Mouse (Mus musculus): Measurements from ENCODE around the gene Yjefn3.
A peak's percentile ranks its signal among the peaks of the same experiment; 100 is the strongest.

The Yjefn3 gene

GRCm38 (mm10) chr8:69880841-69881240, 21.7 kb downstream of the Yjefn3 start:
- no peak for DNase-seq (ENCODE audit: low spot score in 2 of 2)

- DNase-seq (ENCODE audit: low spot score in 2 of 2): no peak
These were observed 22.8 kb downstream of the Yjefn3 start for GRCm38 (mm10) chr8:69879678-69880077.

- DNase-seq (ENCODE audit: low spot score in 2 of 2): no peak
These were observed 24.5 kb downstream of the Yjefn3 start for GRCm38 (mm10) chr8:69877992-69878391.

- no peak for DNase-seq (ENCODE audit: low spot score in 2 of 2)
These were observed 25.1 kb downstream of the Yjefn3 start for GRCm38 (mm10) chr8:69877396-69877795.

GRCm38 (mm10) chr8:69876967-69877366, 25.5 kb downstream of the Yjefn3 start:
- no peak for DNase-seq (ENCODE audit: low spot score in 2 of 2)

GRCm38 (mm10) chr8:69876097-69876496, 26.4 kb downstream of the Yjefn3 start:
- DNase-seq (ENCODE audit: low spot score in 2 of 2): no peak

GRCm38 (mm10) chr8:69874654-69875053, 27.9 kb downstream of the Yjefn3 start:
- DNase-seq (ENCODE audit: low spot score in 2 of 2): no peak

GRCm38 (mm10) chr8:69874155-69874554, 28.4 kb downstream of the Yjefn3 start:
- DNase-seq (ENCODE audit: low spot score in 2 of 2): peak; percentile 72 to 77

- no peak for DNase-seq (ENCODE audit: low spot score in 2 of 2)
These were observed 31.6 kb downstream of the Yjefn3 start for GRCm38 (mm10) chr8:69870907-69871306.

- no peak for DNase-seq (ENCODE audit: low spot score in 2 of 2)
These were observed 32.3 kb downstream of the Yjefn3 start for GRCm38 (mm10) chr8:69870003-69870765.

GRCm38 (mm10) chr8:69867696-69868326, 34.7 kb downstream of the Yjefn3 start:
- no peak for DNase-seq (ENCODE audit: low spot score in 2 of 2)

GRCm38 (mm10) chr8:69864180-69864579, 38.3 kb downstream of the Yjefn3 start:
- no peak for DNase-seq (ENCODE audit: low spot score in 2 of 2)

- no peak for DNase-seq (ENCODE audit: low spot score in 2 of 2)
These were observed 39.0 kb downstream of the Yjefn3 start for GRCm38 (mm10) chr8:69863387-69864020.

GRCm38 (mm10) chr8:69861251-69861650, 41.3 kb downstream of the Yjefn3 start:
- no peak for DNase-seq (ENCODE audit: low spot score in 2 of 2)

GRCm38 (mm10) chr8:69860807-69861206, 41.7 kb downstream of the Yjefn3 start:
- DNase-seq (ENCODE audit: low spot score in 2 of 2): no peak

- no peak for DNase-seq (ENCODE audit: low spot score in 2 of 2)
These were observed 48.6 kb downstream of the Yjefn3 start for GRCm38 (mm10) chr8:69853869-69854268.

GRCm38 (mm10) chr8:69850926-69851506, 51.5 kb downstream of the Yjefn3 start:
- no peak for DNase-seq (ENCODE audit: low spot score in 2 of 2)

GRCm38 (mm10) chr8:69849899-69850298, 52.6 kb downstream of the Yjefn3 start:
- DNase-seq (ENCODE audit: low spot score in 2 of 2): no peak

GRCm38 (mm10) chr8:69848951-69849350, 53.6 kb downstream of the Yjefn3 start:
- no peak for DNase-seq (ENCODE audit: low spot score in 2 of 2)

GRCm38 (mm10) chr8:69847167-69848065, 55.1 kb downstream of the Yjefn3 start:
- DNase-seq (ENCODE audit: low spot score in 2 of 2): no peak

Measured in frontal cortex, postnatal 25 days (tissue).